Mouse (Mus musculus): ENCODE data around the gene Cpne2.

Gene Cpne2

GRCm38 (mm10) chr8:94537456-94537855, 4.7 kb downstream of the Cpne2 start:
- DNase-seq = no peak

GRCm38 (mm10) chr8:94540025-94540424, 7.2 kb downstream of the Cpne2 start:
- DNase-seq = no peak

- DNase-seq = no peak
These were observed 8.4 kb downstream of the Cpne2 start for GRCm38 (mm10) chr8:94540889-94541795.

GRCm38 (mm10) chr8:94543981-94544380, 11.2 kb downstream of the Cpne2 start:
- DNase-seq = no peak

GRCm38 (mm10) chr8:94549041-94549440, 16.3 kb downstream of the Cpne2 start:
- DNase-seq = no peak

GRCm38 (mm10) chr8:94549482-94549881, 16.7 kb downstream of the Cpne2 start:
- no peak for DNase-seq

- DNase-seq = peak; percentile 13
These were observed 17.2 kb downstream of the Cpne2 start for GRCm38 (mm10) chr8:94549998-94550397.

GRCm38 (mm10) chr8:94551471-94552422, 19.0 kb downstream of the Cpne2 start:
- no peak for DNase-seq

- DNase-seq = no peak
These were observed 19.9 kb downstream of the Cpne2 start for GRCm38 (mm10) chr8:94552696-94553095.

GRCm38 (mm10) chr8:94557281-94557680, 24.5 kb downstream of the Cpne2 start:
- no peak for DNase-seq

- no peak for DNase-seq
These were observed 28.5 kb downstream of the Cpne2 start for GRCm38 (mm10) chr8:94561256-94561655.

- no peak for DNase-seq
These were observed 31.6 kb downstream of the Cpne2 start for GRCm38 (mm10) chr8:94564421-94564820.

GRCm38 (mm10) chr8:94566033-94566432, 33.2 kb downstream of the Cpne2 start:
- no peak for DNase-seq

GRCm38 (mm10) chr8:94566446-94567158, 33.8 kb downstream of the Cpne2 start:
- DNase-seq = no peak

GRCm38 (mm10) chr8:94567159-94567849, 34.5 kb downstream of the Cpne2 start:
- DNase-seq = no peak

- no peak for DNase-seq
These were observed 35.3 kb downstream of the Cpne2 start for GRCm38 (mm10) chr8:94568098-94568497.

GRCm38 (mm10) chr8:94569419-94569818, 36.6 kb downstream of the Cpne2 start:
- DNase-seq = no peak

GRCm38 (mm10) chr8:94571896-94572295, 39.1 kb downstream of the Cpne2 start:
- no peak for DNase-seq

GRCm38 (mm10) chr8:94574159-94574907, 41.5 kb downstream of the Cpne2 start:
- DNase-seq = no peak

- no peak for DNase-seq
These were observed 42.4 kb downstream of the Cpne2 start for GRCm38 (mm10) chr8:94575148-94575547.

GRCm38 (mm10) chr8:94581820-94582483, 49.2 kb downstream of the Cpne2 start:
- no peak for DNase-seq

Measured in kidney, adult 18-20 months (tissue).